Mouse (Mus musculus) C2C12 (cell line): ENCODE results near the gene Topors.

ENCODE experiments used
- CTCF ChIP-seq: IDR thresholded peaks from one replicate; pipeline ENCODE4 v1.5.1; 2011; ENCODE audit not compliant: control insufficient read depth, insufficient read depth, insufficient read length
- USF1 ChIP-seq: IDR thresholded peaks from one replicate; pipeline ENCODE4 v1.6.1; 2011; ENCODE audit warnings: low read depth, mild to moderate bottlenecking, control low read depth, moderate library complexity

GRCm38 (mm10) chr4:40254385-40255103, 15.1 kb downstream of the Topors start:
- TF ChIP-seq CTCF (no peak), USF1 (no peak)
